Mouse (Mus musculus): Measurements from ENCODE around the gene Atp6ap1.

Atp6ap1 gene

DNA sequence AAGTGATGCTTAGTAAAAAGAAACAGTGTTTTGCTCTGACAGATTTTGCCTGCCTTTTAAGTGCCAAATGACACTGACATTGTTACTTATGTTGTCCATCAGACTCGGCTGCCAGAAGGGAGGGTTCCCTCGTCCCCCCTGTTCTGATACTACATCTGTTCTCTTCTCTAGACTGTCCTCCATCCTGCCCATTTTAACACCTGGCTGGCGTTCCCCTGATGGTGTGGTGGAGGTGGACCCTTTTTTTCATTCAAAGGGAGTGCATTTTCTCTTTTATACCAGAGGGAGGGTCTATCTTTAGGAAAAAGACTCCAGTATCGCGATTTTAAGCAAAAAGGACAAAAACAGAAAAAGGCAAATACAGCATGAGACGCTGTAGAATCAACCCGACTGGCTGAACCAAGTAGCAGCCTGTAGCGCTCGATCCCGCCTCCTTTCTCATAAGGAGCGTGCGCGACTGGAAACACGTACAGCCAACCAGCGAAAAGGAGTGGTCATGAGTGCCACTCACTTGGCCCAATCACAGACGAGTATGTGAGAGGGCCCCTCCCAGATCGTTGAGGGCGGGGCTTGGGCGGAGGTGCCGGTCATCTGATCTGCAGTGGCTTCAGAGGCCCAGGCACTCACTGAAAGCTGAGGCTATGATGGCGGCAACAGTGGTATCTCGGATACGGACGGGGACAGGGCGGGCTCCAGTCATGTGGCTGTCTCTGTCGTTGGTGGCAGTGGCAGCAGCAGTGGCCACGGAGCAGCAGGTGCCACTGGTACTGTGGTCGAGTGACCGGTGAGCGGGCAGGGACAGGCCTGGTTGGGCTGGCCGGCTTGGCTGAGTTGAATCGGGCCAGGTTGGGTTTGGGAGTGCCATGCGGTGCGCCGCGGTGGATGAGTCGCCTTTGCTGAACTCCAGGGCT is at the start of gene Atp6ap1:
Gene Atp6ap1 (plus strand): TSS at position 560 of the 911 bp plus-strand sequence.
- peak; percentile 76 for DNase-seq (ENCODE audit: low spot score)

DNA sequence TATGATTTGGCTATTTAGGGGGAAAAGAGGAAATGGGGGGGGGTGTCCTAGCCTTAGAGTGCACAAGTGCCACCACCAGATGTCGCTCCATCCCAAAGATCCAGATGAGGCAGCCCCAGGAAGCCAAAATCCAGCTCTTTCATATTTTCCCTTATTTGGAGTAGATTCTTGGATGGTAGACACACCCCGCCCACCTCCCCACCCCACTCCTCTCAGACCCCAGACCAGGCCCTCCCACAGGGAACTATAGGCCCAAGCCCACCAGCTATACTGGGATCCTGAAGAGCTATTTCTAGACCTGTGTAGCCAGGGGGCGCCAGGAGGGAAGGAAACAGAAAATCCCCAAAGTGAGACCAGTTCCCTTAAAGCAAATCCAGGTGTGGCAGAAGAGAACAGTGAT is 48.2 kb upstream of the Atp6ap1 start:
- no peak for DNase-seq (ENCODE audit: low spot score)

DNA sequence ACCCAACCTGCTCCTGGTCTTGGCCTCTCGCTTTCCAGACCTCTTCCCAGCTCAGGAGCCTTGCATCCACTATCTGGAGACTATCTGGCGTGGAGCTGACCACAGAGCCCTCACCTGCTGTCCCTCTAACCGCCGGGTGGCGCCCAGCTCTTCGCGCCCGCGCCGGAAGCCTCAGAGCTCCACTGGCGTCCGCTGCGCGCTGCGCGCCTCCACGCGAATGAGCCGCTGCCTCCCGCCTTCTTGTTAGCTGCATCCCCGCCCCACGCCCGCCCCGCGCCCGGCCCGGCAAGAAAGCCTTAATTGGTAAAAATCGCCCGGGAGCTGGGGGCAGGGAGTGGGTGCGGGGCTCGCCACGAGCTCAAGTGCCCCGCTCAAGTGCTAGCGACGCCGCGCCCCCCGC is 47.3 kb upstream of the Atp6ap1 start, which contains the start of gene Flna:
Gene Flna (minus strand): TSS at position 206 of the 400 bp plus-strand sequence.
- DNase-seq (ENCODE audit: low spot score) = no peak

DNA sequence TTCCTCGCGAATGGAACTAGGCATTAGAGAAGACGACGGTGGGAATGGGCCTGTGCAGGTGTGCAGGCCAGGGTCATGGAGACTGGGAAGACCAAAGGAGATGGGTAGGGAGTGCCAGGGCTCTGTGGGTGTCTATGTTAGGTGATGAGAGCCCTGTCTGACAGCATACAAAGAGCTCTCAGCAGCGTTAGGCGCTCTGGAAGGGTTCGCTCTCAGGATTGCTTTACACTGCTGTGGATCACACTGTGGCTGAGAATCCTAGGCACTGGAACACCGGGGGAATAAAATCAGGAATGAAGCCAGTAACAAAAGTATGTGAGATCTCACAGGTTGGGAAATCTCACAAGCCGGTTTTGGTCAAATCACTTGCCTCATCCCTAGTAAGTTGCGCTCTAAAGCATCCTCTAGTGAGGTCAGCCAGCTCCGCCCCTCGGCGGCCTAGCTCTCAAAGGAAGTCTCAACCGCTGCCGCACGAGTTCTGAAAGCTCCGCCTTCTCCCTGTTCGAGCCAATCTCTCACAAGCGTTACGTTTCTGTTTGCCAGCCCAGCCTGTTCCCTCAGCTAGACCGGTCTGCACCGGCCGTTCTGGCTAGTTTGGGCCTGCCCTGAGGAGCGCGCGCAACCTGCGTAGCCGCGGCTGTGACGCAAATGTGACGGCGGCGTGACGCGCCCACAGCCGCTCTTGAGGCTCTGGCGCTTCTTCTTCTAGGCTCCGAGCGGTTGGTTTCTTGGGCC is 42.6 kb upstream of the Atp6ap1 start, which contains the start of gene Emd:
Gene Emd (plus strand): TSS at position 535 of the 735 bp plus-strand sequence.
- peak; percentile 56 for DNase-seq (ENCODE audit: low spot score)

DNA sequence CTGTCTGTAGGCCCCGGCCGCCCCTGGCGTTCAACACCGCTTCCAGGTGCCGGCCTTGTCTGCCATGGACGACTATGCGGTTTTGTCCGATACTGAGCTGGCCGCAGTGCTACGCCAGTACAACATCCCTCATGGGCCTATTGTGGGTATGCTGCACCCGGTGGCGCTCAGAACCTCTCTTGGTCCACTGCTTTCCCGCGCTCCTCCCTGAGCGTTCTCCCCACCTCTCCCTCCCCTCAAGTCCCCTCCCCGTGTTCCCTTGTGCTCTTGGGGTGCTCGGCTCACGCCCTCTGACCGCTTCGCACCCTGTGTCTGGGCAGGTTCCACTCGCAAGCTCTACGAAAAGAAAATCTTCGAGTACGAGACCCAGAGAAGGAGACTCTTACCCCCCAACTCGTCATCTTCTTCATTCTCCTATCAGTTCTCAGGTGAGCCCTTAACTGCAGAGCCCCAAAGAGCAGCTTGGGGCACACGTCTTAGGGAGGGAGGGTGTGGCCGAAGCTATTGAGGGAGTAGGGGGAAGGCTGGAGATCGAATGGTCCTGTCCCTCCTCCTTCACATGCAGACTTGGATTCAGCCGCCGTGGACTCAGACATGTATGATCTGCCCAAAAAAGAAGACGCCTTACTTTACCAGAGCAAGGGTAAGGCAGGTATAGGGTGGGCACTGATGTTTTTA is 41.9 kb upstream of the Atp6ap1 start:
- DNase-seq (ENCODE audit: low spot score) = no peak

DNA sequence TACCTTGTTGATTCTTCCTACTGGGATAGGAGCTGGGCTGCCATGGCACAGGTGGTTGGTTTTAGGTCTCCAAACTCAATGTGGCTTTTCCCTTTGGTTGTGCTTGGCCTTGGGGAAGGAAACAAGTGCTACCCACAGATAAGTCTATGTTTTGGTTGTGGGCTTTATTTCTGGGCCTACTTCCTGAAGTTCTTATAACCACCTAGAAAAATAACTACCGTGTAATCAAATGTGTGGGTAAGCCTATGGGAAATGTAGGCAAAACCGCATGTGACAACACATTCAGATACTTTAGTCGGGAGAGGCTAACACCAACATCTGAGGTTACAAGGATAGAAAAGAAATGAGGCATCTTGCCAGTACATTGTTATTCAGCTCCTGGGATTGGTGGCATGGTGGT is 39.2 kb upstream of the Atp6ap1 start:
- DNase-seq (ENCODE audit: low spot score) = no peak

DNA sequence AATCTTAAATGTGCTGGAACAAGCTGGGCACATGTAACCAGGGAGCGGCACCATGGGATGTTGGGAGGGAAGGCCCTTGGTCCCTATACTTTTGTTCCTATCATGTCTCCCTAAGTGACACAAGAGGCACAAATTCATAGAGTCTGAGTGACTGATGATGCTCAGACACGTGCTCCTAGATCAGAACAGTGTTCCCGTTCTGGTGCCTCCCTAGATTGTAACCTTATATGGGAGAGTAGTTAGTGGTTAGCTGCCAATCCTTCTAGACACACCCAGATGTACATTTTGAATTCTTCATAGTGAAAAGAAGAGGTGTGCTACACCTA is 27.2 kb upstream of the Atp6ap1 start:
- no peak for DNase-seq (ENCODE audit: low spot score)

DNA sequence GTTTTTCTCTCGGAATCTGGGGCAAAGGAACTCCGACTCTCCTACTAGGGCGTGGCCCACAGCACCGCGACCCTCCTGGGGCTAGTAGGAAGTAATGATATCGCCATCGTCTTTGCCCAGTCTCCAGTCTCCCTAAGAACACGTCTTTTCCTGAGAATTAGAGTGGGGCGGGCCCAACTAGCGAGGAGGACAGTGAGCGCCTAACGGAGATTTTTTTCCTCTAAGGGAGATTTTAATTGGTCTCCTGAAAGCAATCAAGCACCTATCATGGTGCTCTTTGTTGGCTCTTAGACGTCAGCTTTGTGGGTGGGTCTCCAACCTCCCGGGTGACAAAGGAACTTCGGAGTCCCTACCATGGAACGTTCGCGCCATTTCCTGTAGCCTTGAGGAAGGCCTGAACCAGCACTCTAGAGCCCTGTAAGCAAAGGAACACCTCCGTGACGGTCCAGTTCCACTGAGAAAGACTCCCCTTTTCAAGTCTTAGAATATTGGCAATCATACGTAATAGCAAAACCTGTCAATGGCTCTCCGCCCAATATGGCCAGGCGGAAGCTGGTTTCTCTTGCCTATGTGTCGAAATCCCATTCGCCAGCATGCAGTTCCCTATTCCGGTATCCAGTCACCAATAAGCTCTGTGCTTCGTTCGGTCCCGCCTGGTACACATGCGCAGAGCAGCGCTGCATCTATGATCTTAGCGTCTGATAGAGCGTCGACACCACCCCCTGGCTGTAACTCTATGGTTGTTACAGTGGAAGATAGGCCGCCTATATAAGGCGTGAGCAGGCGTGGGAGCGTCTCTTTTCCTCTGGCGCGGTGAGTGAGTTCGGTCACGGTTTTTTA is 26.6 kb upstream of the Atp6ap1 start, which contains the start of gene Rpl10:
Gene Rpl10 (plus strand): TSS at position 751 of the 840 bp plus-strand sequence.
- peak; percentile 60 for DNase-seq (ENCODE audit: low spot score)

DNA sequence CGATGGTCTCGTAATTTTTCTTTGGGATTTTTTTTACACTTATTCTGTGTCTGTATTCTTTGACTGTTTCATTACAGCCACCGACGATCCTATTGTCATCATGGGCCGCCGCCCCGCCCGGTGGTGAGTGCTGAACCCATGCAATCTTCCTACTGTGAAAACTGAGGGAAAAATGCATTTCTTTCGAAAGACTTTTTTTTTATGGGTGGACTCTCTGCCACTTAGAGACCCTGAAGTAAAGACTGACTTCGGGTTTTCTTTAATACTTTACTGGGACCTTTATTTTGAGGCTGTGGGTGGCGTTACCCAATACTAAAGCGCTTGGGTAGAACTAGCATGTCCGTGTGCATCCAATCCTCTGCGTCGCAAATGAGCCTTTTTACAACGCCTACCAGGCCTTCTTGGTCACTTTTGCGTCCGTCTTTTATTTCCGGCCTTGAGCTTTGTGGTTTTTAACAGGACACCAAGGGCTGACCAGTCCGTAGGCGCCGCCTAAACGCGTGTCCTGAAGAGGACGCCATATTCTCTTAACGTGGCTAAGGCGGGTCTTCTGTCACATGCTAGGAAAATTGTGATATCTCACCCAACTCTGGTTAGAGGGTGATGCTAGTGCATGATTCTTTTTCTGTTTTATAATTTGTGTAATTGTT is 25.9 kb upstream of the Atp6ap1 start:
- no peak for DNase-seq (ENCODE audit: low spot score)

DNA sequence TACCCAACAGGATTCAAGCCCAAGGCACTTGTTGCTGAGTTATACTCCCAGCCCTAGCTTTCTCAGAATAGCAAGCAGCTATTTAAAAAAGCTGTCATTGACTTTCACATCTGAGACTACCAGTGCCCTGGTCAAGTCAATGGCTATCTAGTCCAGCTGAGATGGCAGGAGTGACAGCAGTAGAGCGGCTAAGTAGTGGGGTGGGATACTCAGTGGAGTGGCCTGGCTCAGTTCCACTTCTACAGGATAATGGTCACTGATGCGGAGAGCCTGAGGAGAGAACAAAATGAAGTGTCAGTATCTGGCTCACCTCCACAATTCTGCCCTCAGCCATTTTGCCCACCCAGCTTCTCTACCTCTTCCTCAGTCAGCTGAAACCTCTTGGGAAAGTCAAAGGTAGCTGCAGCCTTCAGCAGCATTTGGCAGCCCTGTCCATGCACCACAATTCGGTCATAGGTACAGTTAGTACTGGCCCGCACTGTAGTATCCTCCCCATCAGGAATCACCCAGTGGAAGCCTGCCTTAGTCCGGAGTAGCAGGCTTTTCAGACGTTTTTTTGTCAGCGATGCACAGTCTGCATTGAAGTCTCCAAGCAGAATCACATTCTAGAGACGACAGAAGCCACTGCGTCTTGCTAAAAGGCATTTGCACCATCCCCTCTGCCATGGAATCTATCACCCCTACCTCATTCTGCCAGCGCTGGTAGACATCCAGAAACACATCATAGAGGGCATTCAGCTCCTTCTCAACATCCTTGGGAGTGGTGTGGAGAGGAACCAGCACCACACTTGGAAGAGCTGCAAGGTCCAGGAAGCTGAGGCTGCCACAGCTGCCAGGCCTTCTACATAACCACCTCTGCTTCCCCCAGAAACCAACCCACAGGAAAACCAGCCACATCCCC is 23.2 kb upstream of the Atp6ap1 start:
- DNase-seq (ENCODE audit: low spot score) = no peak

DNA sequence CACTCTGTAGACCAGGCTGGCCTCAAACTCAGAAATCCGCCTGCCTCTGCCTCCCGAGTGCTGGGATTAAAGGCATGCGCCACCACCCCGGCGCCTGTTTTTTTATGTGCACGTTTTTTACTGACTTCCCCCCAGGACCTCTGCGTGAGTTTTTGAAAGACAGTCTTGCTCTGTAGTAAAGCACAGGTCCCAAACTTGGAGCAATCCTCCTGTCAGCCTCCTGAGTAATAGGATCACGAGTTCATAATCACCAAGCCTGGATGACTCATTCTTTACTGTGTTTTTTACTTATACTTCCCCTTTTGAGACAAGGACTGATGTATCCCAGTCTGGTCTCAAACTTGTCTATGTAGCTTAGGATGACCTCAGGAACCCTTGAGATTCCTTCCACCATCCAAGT is 19.0 kb upstream of the Atp6ap1 start:
- DNase-seq (ENCODE audit: low spot score) = no peak

DNA sequence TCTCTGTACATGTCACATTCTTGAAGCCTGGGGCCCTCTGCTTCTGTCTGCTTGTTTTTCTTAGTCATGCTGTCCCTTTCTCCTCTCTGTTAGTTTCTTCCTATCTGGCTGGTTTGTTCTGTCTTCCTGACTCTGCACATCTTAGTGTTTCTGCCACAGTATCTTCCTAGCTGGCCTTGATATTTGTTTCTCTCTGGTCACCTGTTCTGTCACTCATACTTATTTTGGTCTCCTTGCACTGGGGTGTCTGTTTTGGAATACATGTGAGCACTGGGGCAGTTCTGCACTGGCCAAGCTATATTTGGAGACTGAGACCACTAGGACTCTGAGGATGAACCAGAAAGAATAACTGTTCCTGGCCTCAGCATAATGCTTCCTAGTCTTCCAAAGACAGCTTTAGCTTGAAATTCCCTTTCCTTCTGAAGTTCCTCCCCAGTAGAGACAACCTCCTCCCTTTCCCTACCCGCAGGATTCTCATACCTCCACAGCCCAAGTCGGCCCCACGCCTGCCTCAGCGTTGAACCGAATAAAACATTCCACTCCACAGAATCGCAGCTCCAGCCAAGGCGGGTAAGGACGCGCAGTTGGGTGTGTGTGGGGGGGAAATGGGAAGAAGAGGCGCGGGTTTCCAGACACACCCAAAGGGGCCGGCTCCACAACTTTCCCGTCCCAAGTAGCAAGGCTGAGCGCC is 15.7 kb upstream of the Atp6ap1 start:
- DNase-seq (ENCODE audit: low spot score) = peak; percentile 18

DNA sequence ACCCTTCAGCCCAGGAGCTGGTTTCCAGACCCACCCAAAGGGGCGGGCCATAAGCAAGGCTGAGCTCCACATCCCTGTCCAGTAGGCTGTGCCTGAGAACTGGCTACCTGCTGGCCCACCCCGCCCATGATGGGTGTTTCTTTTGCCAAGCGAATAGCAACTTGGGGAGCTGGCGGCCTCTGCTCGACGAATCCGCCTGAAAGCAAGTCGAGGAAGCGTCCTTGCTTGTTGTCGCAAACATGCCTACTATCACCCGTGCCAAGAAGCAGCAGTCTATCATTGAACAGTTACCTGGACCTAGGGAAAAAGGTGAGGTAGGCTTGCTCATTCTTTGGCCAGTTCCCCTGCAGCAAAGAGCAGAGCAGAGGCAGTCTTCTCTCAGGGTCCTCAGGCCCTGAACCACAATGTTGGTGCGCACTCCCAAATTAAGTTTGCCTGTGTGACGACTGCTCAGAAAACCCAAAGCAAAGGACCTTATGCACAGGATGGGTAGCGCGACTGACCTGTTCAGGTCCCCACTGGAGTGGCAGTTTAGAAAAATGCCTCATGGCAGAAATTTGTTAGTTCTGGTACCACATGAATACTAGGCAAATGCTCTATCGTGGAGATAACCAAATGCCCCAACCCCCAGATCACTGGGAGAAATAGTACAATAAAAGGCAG is 15.0 kb upstream of the Atp6ap1 start, which contains the start of the genes Taz and Dnase1l1:
Gene Taz (plus strand): TSS at position 181 of the 663 bp plus-strand sequence.
Gene Dnase1l1 (minus strand): TSS at position 606 of the 663 bp plus-strand sequence.
- DNase-seq (ENCODE audit: low spot score) = peak; percentile 18

DNA sequence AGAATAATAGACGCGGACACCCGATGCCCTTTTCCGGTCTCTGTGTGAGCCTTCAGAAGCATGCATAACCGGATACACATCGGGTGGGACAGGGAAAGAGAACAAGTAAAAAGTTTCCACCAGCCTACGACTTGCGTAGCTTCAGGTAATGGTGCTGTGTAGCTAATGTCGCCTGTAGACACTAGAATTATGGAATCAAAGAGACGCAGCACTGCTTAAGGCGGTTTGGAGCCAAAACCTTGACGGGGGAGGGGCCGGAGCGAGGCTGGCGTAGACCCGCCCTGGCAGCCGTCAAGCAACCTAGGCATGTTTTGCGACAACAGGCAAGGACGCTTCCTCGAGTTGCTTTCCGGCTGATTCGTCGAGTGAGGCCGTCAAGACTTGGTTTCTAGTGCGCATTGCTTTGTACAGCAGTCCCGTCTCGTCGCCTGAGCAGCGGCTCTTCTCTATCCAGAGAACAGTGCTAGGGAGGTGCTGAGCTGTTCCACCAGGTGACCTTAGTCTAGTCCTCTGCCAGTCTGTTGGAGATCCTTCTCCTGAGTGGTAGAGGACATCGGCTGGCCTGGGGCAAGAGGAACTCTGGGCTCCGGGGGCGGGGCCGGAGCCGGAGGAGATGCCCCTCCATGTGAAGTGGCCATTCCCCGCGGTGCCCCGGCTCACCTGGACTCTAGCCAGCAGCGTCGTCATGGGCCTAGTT is 14.4 kb upstream of the Atp6ap1 start:
- DNase-seq (ENCODE audit: low spot score) = peak; percentile 33

DNA sequence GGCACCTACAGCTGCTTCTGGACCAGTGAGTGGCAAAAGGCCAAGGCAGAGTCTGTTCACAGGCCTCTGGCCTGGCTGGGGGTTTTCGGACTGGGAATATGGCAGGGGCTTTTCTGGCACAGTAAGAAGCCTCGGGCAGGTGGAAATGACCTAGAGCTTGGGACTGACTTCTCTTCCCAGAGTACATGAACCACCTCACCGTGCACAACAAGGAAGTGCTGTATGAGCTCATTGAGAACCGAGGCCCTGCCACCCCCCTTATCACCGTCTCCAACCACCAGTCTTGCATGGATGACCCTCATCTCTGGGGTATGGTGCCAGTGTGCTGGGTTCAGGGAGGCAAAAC is 13.8 kb upstream of the Atp6ap1 start:
- no peak for DNase-seq (ENCODE audit: low spot score)

DNA sequence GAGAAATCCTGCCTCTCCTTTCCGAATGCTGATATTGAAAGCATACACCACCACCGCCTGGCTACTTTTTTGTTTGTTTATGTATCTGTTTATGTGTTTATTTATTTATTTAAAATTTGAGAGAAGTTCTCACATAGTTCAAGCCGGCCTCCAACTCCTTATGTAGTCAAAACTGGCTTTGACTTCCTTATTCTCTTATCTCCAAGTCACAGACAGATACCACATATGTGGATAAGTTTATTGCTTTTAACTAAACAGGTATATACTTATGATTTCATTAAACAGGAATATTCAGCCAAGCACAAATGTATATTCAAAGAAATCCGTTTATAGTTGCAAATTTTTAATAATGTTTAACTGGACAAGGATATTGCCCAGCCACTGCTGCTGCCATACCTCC is 3.5 kb upstream of the Atp6ap1 start:
- DNase-seq (ENCODE audit: low spot score) = no peak

DNA sequence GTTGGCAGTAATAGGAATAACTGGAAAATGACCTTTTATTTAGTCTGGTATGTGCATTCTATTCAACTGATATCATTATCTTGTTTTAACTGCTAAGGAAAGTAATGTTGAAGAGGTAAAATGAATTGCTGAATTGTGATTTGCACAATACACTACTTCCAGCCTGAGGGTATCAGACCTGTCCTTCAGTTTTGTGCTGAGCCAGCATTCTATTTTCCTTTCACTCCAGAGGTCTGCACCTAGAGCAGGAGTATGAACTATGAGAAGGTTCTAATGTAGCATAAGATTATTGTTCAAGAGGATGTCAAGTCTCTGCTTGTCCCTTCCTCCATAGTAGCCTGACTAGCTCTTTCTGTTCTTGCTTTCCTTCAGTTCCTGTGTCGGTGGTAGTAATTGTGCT is 1.5 kb downstream of the Atp6ap1 start:
- DNase-seq (ENCODE audit: low spot score) = no peak

DNA sequence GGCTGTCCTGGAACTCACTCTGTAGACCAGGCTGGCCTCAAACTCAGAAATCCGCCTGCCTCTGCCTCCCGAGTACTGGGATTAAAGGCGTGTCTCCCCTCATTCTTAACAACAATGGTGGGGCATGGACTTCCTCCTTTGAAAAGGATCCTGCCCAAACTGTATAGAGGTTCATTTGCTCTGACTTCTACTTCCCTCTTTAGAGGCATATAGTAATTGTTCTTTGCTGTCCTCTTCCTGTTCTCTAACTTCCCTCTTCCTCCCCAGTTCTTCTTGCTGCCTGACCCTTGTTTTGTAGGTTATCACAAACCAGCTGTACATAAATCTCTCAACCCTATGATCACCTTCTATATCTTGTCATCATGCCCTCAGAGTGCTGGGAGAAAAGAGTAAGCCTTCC is 2.8 kb downstream of the Atp6ap1 start:
- DNase-seq (ENCODE audit: low spot score) = no peak
